Mouse (Mus musculus): Measurements from ENCODE around the gene Zfp668.
"Not testable (repeated sequence)": the region's sequence is repeated elsewhere in the genome, so short reads cannot be mapped to it uniquely, and the experiment has no call there.

The Zfp668 gene

DNA sequence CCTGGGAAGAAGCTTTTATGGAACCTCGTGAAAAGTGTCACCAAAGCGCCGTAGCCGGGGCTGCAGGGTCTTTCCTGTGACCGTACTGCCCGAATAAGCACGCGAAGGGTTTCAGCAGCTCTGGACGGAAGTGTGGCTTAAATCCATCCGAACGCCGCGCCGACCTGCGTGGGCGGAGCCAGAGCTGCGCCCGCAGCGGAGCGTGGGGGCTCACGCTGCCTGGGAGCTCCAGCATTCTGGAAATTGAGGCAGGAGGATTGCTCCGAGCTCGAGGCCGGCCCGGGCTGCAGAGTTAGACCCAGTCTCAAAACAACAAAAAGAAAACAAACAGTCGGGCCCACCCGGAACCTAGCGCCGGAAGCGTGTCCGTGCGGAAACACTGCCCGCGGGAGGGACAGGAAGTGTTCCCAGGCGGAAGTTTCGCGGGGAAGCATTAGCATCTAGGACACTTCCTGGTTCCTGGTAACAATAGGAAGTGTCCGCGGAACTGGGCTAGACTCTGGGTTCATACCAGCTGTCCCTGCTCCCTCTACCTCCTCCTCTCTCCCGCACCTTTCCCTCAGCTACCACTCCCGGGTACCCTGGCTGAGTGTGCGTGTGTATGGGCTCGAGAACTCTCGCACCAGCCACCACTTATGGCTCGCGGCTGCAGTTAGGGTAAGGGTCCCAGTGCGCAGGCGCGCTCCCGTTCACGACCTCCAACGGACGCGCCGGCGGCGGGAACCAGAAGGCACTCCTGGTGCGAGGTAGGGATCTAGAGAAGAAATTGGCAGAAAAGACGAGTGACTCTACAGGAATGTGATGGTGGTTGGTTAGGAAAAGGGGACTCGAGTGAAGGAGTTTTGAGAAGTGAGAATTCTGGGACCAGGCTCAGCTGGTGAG lies at the start of gene Zfp668:
Gene Zfp668, minus strand, starts transcription at position 362 of the 882 bp plus-strand sequence.
- peak; percentile 91 for DNase-seq

DNA sequence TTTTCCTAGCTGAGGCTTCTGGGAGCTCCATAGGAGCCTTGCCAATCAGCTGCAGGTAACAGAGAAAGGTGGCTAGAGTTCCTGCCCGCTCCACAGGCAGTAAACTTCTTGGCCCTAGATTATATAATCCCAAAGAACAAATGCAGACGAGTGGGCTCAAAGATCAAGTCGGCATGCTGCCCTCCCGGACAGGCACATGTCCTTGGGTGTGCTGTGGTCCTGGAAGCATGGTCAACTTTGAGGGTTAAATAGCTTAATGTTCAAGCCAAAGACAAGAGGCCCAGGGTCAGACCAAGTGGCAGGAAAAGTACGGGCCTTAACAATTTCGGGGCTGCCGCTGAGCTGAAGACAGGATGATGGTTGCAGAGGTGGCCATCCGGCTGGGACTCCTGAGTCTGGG lies 49.4 kb upstream of the Zfp668 start:
- DNase-seq: no peak

DNA sequence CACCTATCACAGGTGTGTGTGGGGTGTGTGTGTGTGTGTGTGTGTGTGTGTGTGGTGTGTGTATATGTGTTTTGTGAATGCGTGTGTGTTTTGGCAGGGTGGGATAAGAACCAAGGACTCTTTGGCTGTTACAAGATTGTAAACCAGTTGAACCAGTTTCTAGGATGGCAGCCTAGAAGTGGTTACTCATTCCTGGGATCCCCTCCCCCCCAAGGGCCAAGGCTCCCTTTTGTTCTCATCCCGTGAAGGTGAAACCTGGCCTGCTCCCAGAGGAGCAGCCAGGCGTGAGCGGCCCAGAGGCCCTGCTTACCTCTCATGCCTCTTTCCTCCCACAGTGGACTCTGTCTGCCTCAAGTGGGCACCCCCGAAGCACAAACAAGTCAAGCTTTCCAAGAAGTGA lies 48.6 kb upstream of the Zfp668 start:
- DNase-seq: no peak

DNA sequence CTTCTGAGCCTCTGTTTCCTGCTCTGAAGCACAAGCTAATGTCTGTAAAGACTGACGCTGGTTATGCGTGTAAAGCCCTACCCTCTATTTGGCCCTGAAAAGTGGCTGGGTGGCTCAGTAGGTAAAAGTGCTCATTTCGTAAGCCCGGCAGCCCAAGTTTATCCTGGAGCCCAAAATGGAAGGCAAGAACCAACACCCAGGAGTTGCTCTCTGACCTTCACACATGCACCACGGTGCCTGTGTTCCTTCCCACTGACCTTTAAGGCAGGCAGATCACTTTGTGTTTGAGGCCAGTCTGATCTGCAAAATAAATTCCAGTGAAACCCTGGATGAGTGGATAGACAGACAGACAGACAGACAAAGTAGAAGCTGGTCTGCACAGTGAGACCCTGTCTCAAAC lies 47.1 kb upstream of the Zfp668 start:
- DNase-seq: no peak

DNA sequence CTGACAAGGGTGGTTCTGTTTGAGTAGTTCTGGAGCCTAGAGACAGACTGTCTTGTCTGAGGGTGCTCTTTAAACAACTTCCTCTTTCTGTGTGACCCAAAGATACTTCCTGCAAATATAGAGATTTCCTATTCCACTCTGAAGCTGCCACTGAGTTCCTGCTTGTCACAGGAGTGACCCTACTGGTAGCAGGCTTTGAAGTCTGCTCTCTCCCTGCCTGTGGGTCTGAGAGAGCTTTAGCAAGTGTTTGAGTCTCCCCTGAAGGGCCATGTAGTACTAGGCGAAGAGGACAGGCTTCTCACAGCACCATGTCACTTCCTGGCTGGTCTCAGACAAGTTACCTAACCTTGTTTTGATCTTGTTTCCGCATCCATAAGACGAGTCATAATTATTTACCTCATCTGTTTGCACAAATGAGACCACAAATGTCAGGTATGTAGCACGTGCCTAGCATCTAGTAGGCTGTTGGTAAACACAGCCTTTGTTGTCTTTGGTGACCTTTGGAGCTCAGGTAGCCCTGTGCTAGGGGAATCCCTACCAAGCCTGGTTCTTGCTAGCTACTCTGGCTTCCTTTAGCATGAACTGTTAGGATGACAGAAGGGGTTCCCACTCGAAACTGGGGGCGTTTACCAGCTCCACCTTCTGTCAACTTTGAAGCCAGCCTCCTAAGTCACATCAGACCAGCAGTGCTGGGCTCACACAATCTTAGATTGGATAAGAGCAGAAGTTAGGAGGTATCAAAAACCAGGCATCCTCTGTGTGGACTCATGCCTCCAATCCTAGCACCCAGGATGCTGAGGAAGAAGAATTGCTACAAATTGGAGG lies 46.0 kb upstream of the Zfp668 start:
- DNase-seq: no peak

DNA sequence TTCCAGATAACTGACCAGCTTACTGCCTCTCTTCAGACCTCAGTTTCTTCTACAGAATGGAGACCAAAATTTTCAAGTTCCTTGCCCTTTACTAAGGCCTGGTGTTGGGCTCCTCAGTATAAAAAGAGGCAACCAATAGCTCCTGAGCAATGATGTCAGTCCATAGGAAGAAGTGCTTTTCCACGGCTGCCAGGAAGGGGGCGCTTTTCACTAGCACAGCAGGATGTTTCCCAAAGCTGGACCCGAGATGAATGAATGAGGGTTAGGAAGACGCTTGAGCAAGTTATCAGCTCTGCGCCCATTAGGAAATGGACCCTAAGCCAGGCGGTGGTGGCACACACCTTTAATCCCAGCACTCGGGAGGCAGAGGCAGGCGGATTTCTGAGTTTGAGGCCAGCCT lies 44.9 kb upstream of the Zfp668 start:
- DNase-seq: peak; percentile 32

DNA sequence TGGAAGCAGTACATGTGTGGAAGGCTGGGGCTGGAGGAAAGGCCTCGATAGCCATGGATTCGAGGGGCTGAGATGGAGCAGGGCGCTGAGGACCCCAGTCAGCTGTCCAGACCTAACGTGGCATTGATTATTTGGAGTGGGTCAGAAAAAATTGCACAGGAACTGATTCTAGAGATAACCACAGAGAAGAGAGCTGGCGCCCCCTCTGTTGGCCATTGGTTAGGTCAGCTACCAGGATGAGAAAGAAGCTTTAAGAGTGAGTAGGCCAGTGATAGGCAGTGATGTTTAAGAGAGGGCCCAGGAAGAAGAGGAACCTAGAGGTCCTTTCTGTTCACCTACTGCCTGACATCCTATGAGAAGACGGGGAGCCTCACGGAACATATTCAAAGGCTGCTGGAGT lies 42.7 kb upstream of the Zfp668 start:
- no peak for DNase-seq

DNA sequence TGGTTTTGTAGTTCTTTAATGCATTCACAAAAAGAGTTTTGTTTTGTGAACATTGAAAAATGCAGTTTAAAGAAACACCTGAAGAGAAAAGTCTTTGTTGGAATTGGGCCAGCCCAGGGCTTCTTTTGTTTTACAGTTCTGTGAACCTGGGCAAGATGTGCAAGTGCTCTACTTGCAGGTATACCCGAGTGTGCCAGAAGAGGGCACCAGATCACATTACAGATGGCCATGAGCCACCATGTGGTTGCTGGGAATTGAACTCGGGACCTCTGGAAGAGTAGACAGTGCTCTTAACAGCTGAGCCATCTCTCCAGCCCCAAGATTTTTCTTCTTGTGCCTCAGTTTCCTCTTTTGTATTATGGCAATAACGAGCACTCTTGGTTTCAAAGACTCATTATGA lies 41.6 kb upstream of the Zfp668 start:
- DNase-seq: peak; percentile 52

DNA sequence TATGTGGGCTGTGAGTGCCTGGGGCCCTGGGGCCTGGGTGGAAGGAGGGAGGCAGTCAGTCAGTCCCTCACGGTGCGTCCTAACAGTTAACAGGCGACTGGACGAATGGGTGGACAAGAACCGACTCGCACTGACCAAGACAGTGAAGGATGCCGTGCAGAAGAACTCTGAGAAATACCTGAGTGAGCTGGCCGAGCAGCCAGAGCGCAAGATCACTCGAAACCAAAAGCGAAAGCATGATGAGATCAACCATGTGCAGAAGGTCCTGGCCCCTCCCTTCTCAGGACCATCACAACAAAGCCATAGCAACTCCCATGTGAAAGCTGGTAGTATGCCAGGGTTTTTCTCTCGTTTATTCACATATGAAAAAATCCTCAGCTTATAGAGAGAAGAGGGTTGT lies 38.7 kb upstream of the Zfp668 start:
- DNase-seq: no peak

DNA sequence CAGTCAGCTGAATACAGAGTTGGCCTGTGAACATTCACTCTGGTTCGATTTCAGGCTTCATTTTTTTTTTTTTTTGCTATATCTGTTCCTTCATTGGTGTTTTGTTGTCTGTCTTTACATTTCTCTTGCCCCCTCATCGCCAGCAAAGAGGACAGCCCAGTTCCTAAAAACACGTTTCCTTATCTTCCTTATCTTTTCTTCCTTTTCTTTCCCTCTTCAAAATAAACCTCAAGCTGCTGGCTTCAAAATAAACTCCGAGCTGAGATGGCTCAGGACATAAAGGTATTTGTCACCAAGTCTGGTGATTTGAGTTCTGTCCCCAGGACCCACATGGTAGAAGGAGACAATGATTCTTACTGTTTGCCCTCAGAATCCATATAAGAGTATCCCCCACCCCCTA lies 36.3 kb upstream of the Zfp668 start:
- DNase-seq: no peak

DNA sequence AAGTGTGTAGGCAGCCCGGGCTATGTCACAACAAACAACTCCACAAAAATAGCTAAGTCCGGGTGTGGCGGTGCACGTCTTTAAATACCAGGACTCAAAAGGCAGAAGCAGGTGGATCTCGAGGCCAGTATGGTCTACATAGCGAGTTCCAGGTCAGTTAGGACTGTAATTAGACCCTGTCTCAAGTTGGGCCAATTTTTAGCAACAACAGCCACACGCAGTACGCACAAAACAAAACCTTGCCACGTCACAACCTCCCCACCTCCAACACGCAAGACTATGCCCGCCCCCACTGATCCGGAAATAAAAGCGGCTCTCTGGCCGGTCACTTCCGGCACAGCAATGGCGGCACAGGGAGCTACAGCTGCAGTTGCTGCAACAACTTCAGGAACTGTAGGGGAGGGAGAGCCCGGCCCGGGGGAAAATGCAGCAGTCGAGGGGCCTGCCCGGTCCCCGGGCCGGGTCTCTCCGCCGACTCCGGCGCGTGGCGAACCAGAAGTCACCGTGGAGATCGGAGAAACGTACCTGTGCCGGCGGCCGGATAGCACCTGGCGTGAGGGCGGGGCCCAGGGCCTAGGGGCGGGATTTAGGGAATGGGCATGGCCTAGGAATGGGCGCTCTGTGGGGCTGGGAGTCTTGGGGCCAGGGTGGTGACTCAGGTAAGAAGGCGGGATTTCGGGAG lies 35.7 kb upstream of the Zfp668 start, which contains the start of gene Kat8:
Gene Kat8, plus strand, starts transcription at position 327 of the 682 bp plus-strand sequence.
- DNase-seq: peak; percentile 84

DNA sequence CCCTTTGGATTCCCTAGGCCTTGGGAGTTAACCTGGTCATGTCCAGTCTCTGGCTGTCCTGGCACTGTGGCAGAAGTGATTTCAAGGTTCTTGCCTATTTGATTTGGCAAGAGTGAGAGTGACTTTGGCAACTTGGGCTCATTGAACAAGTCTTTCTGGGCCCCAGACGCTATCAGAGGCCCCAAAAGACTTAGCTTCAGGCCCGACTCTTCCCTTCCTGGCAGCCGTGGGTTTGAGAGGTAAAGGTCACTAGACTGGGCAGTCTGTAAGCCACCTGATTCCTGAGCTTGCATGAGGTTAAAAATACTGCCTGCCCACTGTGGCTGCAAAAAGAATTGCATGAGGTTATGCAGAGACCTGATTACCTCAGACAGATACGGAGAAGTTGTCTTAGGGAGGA lies 32.0 kb upstream of the Zfp668 start:
- no peak for DNase-seq

DNA sequence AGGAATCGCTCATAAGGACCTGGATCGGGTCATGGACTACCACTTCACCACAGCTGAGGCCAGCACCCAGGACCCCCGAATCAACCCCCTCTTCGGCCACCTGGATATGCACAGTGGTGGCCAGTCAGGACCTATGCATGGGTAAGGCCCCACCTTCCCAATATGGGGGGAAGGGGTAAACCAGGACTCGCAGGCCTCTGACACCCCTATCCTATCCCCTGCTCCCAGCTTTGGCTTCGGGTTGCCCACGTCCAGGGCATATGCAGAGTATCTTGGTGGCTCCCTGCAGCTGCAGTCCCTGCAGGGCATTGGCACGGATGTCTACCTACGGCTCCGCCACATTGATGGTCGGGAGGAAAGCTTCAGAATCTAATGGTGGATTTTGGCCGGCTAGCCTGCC lies 31.3 kb upstream of the Zfp668 start:
- no peak for DNase-seq

DNA sequence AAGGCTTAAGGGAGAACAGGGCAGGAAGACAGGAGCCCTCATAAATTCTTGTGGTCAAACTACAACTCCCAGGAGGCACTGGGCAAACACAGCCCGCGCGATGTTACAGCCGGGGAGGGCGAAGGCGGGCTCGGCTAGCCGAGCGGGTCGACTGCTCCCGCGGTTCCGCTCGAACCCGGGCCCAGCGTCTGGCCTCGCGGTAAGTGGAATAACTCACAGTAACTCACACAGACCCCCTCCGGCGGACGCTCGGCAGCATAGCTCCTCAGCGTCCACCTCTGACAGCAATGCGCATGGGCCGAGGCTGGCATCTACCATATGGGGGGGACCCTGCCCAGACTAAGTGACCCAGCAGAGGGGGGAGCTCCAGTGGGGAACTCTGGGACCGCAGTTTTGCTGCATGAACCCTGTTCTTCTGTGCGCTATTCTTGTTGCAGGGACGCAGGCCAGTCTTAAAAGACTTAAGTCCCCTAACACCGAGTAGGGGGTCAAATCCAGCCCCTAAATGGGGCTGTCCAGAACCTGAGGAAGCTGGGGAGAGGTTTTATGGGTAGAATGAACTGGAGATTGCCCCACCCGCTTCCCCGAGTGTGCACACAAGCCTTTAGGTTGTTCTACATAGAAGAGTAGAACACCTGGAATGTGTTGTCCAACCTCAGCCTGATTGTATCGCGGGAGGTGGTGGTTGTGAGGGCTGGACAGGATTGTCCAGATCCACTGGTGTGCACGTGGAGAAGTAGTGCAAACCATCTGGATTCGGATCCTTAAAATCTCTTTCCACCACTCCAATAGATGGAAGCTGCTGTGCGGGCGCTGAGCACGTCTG lies 27.6 kb upstream of the Zfp668 start, which contains the start of gene Bckdk:
Gene Bckdk, plus strand, starts transcription at position 112 of the 826 bp plus-strand sequence.
- DNase-seq: peak; percentile 83

DNA sequence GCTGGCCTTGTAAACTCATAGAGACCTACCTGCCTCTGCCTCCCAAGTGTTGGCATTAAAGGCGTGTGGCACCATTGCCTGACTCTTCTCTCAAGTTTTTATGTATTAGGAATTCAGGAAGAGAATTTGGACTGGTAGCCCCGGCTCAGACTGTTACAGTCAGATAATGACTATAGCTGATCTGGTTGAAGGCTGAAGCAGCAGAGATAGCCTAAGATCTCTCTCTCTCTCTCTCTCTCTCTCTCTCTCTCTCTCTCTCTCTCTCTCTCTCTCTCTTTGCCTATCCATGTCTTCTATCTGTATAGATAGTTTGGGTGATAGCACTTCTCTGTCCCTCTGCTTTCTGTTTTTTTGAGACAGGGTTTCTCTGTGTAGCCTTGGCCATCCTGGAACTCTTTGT lies 25.1 kb upstream of the Zfp668 start:
- no peak for DNase-seq

DNA sequence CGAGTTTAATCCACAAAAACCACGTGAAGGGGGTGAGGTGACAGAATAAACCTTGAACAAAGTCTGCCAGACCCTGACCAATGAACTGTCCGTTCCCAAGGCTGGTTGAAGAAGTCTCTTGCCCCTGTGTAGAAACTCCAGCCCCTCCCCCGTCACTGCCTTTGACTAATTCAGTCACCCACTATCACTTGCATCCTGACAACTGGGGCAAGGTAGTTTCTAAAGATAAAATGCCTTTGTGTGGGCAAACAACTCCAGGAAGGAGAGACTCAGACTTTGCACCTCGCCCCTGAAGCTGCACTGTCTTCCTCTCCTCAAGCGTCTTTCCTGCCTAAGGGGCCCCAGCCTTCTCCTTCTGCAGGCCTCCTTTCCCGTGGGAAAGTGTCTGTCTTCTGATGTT lies 23.4 kb upstream of the Zfp668 start:
- DNase-seq: no peak

DNA sequence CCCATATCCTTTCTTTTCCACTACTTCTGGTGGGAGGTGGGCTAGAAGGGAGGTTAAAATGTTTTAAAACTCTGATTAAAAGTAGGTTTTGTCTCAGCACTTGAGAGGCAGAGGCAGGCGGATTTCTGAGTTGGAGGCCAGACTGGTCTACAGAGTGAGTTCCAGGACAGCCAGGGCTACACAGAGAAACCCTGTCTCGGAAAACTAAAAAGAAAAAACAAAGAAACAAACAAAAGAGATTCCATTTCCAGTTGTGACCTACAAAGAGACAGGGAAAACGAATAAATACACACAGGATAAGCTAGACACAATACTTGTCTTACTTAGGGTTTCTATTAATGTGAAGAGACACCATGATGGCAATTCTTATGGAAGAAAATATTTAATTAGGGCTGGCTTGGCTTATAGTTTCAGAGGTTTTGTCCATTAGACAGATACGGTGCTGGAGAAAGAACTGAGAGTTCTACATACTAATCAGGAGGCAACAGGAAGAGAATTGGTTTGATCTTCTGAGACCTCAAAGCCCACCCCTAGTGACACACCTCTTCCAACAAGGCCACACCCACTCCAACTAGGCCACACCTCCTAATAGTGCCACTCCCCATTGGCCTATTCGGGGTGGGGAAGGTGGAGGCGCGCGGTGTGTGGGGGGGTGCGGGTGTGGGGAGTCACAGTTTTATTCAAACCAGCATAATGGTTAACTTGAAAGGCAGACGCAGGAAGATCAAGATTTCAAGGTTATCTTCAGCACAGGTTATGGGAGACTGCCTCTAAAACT lies 21.7 kb upstream of the Zfp668 start:
- DNase-seq: no peak

DNA sequence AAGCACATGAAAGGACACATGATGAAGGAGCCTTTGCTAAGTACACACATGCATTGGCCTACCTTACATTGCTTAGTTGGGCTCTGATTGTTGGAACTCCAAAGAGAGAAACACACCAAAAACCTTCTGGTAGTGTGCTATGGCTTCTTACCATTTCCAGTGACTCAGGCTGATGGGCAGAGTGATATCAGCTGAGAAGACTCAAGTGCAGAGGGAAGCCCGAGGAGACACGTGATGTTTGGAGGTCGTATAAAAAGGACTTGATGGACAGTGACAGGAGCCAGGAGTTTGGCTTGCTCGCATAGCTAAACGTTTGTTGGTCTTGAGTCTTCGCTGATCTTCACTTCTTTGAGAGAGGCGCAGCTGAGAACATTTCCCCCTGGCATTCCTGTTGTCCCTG lies 20.9 kb upstream of the Zfp668 start:
- no peak for DNase-seq

DNA sequence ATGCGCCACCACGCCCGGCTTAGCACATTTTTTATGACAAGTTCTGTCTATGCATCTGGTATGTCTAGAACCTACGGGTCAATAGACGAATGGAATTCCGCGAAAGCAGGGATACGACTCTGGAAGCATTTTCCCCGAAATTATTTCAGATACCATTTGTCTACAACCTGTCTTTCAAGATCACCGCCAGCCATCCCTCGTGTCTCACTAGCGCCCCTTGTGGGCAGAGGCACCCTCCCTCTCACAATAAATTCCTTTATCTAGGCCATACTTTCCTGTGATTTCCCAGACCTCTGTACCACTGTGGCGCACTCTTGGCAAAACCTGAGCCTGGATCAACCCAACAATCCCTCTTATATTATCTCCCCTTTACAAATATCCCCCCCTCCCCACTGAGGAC lies 19.8 kb upstream of the Zfp668 start:
- peak; percentile 73 for DNase-seq

DNA sequence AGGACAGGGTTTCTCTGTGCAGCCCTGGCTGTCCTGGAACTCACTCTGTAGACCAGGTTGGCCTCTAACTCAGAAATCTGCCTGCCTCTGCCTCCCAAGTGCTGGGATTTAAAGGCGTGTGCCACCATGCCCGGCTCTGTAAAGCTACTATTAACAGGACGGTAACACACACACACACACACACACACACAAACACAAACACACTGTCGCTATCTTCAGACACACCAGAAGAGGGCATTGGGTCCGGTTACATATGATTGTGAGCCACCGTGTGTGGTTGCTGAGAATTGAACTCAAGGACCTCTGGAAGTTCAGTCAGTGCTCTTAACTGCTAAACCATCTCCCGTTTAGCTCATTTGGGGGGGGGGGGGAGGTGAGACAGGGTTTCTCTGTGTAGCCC lies 19.3 kb upstream of the Zfp668 start:
- DNase-seq: not testable (repeated sequence)

DNA sequence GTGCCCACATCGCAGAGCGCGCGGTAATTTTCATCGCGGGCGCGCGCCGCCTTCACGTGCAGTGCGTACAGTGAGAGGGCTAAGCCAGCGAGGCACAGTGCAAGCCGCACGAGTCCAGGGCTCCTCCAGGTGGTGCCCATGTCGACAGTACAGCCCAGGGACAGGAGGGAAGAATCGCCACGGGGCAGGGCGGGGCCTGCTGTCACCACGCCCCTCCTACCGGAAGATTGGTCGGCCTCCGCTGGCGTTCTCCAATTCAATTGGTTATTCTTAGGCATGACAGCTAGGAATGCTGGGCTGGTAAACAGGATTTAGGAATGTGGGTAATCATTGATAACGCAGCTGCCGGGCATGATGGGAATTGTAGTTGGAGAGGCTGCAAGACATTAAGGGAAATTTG lies 18.8 kb upstream of the Zfp668 start, which contains the start of the genes Gm21974 and Vkorc1:
Gene Gm21974, minus strand, starts transcription at position 13 of the 400 bp plus-strand sequence.
Gene Vkorc1, minus strand, starts transcription at position 176 of the 400 bp plus-strand sequence.
- peak; percentile 88 for DNase-seq

All from right cerebral cortex, postnatal 14 days (tissue).